Comparison of ENCODE assay signal across 17 mouse cellular contexts in the genomic region with DNA sequence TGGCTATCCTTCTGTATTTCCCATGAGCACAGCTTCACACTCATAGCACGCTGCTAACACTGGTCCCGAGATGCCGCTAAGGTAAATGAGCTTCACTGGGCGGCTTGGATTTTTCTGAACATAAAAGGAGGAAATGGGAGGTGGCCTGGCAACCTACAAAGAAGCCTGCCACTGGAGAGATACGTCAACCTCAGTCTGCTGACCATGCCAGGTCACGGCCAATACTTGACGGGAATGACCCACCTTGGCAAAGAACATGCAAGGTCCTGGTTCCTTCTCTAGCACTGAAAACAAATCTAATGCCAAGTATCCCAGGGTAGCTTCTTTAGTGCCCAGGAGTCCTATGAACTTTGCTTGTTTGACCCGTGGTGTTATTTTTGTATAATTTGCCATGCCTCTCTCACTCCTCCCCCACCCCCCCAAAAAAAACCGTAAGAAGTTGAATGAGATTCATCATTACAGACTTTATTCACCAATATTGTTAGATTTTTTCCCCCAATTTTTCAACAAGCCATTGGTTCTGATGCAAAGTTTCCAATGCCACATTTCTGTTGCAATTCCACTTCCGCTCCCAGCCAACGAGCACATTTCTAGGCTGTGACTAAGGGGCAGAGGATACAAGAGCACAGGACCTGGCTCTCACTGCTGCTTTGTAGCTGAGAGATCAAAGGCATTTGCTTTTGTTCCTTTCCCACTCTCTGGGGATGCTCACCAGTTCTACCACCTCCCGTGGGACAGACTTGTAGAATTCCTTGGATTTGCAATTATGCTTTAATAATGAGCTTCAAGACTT.
DNase-seq lines count a peak whose midpoint lies in the region; ATAC-seq and TF ChIP-seq lines count a peak whose summit lies in the region.
"Had no signal": no experiment of that assay in that cellular context is flagged by ENCODE, and none has a peak within 500 bp of the region (broad histone marks: within the 10 kb centered on the region; RNA-seq: fewer than 3 reads in every experiment).

No protein-coding gene starts in this region.

- ATAC-seq in kidney, embryonic 14.5 days (ENCODE audit: low FRiP score, low TSS enrichment) = no peak
- peak; percentile 76 for ATAC-seq in megakaryocyte, adult 5-6 weeks (ENCODE audit: poor library complexity, severe bottlenecking)
- no peak for ATAC-seq in hindbrain, embryonic 11.5 days (ENCODE audit: low FRiP score)
- ATAC-seq: forebrain, embryonic 16.5 days; midbrain, embryonic 13.5 days; Patski had no signal

- no peak overlapping the region for H3K4me3 ChIP-seq in kidney, adult 2 months (ENCODE audit: insufficient read depth, low read depth, low read length)
- no peak overlapping the region for H3K4me3 ChIP-seq in kidney, embryonic 14.5 days (ENCODE audit: low read length)
- H3K4me3 ChIP-seq in hindbrain, embryonic 11.5 days (ENCODE audit: low read depth, low read length) = no peak overlapping the region
- H3K4me3 ChIP-seq: heart, embryonic 15.5 days; limb, embryonic 15.5 days; midbrain, embryonic 13.5 days had no signal

- peak; percentile 46 for DNase-seq in kidney, adult 2 months
- DNase-seq in 416B (ENCODE audit: low read depth) = peak; percentile 52
- peak; percentile 51 for DNase-seq in NIH3T3 (ENCODE audit: low read depth)
- no peak for DNase-seq in hindbrain, embryonic 11.5 days (ENCODE audit: low spot score)
- DNase-seq in lung, postnatal 25 days (ENCODE audit: low spot score) = no peak
- DNase-seq: cerebellum, postnatal 10 days; heart, adult 18-20 months; lung, embryonic 14.5 days; thymus, postnatal 25 days had no signal

- no peaks in the 10 kb centered on the region for H3K4me1 ChIP-seq in kidney, adult 2 months (ENCODE audit: control insufficient read depth, insufficient read depth, low read length)
- H3K4me1 ChIP-seq in kidney, embryonic 14.5 days (ENCODE audit: control insufficient read depth, insufficient read depth, low read length) = no peaks in the 10 kb centered on the region
- no peaks in the 10 kb centered on the region for H3K4me1 ChIP-seq in hindbrain, embryonic 11.5 days (replicated peaks; ENCODE audit: control insufficient read depth, insufficient read depth, low read length)
- H3K4me1 ChIP-seq: limb, embryonic 15.5 days; midbrain, embryonic 13.5 days had no signal

- H3K27ac ChIP-seq in kidney, adult 2 months (ENCODE audit: insufficient read depth, low read depth, low read length) = no peak overlapping the region
- H3K27ac ChIP-seq in kidney, embryonic 14.5 days (ENCODE audit: low read depth, low read length) = no peak overlapping the region
- H3K27ac ChIP-seq in hindbrain, embryonic 11.5 days (ENCODE audit: low read depth, low read length) = no peak overlapping the region
- H3K27ac ChIP-seq: heart, embryonic 15.5 days; limb, embryonic 15.5 days; macrophage; midbrain, embryonic 13.5 days had no signal

- no peaks in the 10 kb centered on the region for H3K9me3 ChIP-seq in kidney, embryonic 14.5 days (ENCODE audit: control insufficient read depth, low read length)
- no peaks in the 10 kb centered on the region for H3K9me3 ChIP-seq in hindbrain, embryonic 11.5 days (ENCODE audit: control insufficient read depth, low read length)
- H3K9me3 ChIP-seq: heart, embryonic 15.5 days; limb, embryonic 15.5 days; midbrain, embryonic 13.5 days had no signal

- TF ChIP-seq POLR2A in kidney, adult 2 months (IDR thresholded peaks at IDR 0.05; ENCODE audit: low read depth, low read length) = no peak

- no peak overlapping the region for H3K9ac ChIP-seq in kidney, embryonic 14.5 days (ENCODE audit: low read depth, low read length)
- H3K9ac ChIP-seq in hindbrain, embryonic 11.5 days (ENCODE audit: low read depth, low read length) = no peak overlapping the region
- H3K9ac ChIP-seq: heart, embryonic 15.5 days; limb, embryonic 15.5 days; lung, embryonic 14.5 days; midbrain, embryonic 13.5 days had no signal

- no peak overlapping the region for H3K4me2 ChIP-seq in kidney, embryonic 14.5 days (replicated peaks; ENCODE audit: low read depth, low read length)
- no peak overlapping the region for H3K4me2 ChIP-seq in hindbrain, embryonic 11.5 days (replicated peaks; ENCODE audit: low read depth, low read length)
- H3K4me2 ChIP-seq: heart, embryonic 15.5 days; limb, embryonic 15.5 days; lung, embryonic 14.5 days; midbrain, embryonic 13.5 days had no signal

- no peaks in the 10 kb centered on the region for H3K36me3 ChIP-seq in kidney, adult 2 months (ENCODE audit: control insufficient read depth, insufficient read depth, low read length)
- H3K36me3 ChIP-seq in kidney, embryonic 14.5 days (ENCODE audit: control insufficient read depth, insufficient read depth, low read length) = no peaks in the 10 kb centered on the region
- H3K36me3 ChIP-seq in hindbrain, embryonic 11.5 days (ENCODE audit: control insufficient read depth, insufficient read depth, low read length) = no peaks in the 10 kb centered on the region
- H3K36me3 ChIP-seq: heart, embryonic 15.5 days; limb, embryonic 15.5 days; midbrain, embryonic 13.5 days had no signal

- 69% methylated on average over 12 of the region's 12 CpGs for WGBS in kidney, adult 2 months
- 71% methylated on average over 12 of the region's 12 CpGs for WGBS in kidney, embryonic 14.5 days
- 69% methylated on average over 12 of the region's 12 CpGs for WGBS in hindbrain, embryonic 11.5 days

- no peak for TF ChIP-seq CTCF in kidney, adult 2 months (conservative IDR thresholded peaks at IDR 0.05; ENCODE audit: insufficient read depth, insufficient read length, low read depth, low read length)

- no peaks in the 10 kb centered on the region for H3K27me3 ChIP-seq in kidney, adult 2 months (replicated peaks; ENCODE audit: control insufficient read depth, insufficient read depth, low read length)
- H3K27me3 ChIP-seq in kidney, embryonic 14.5 days (ENCODE audit: control insufficient read depth, insufficient read depth, low read length) = no peaks in the 10 kb centered on the region
- H3K27me3 ChIP-seq in hindbrain, embryonic 11.5 days (ENCODE audit: control insufficient read depth, insufficient read depth, low read length) = no peaks in the 10 kb centered on the region
- H3K27me3 ChIP-seq: heart, embryonic 15.5 days; limb, embryonic 15.5 days; midbrain, embryonic 13.5 days; Patski had no signal

Comparison
In these comparisons a context has a peak if more than half of its experiments do, and no peak if none do; other contexts are left out.
1. DNase-seq: peak in kidney, adult 2 months (single experiment), 416B (single experiment) and NIH3T3 (single experiment); none in hindbrain, embryonic 11.5 days (single experiment) and lung, postnatal 25 days (single experiment).